ENCODE assay signal across 10 mouse cellular contexts in the genomic region with DNA sequence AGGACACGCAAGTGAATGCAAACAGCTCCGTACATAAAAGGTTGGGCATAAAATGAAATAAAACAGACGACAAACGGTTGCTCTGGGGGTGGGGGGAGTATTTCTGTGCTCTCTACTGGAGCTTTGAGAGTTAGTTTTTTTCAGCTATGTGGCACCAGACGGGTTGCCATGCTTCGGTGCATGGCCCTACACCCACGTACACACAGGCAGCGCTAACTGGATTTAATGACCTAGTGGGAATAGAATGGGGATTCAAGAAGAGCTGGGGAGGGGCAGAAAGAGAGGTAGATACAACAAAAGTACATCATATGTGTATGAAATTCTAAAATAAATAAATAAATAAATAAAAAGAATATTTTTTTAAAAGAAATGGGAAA.
"Had no signal": no experiment of that assay in that cellular context is flagged by ENCODE, and none has a peak within 500 bp of the region (broad histone marks: within the 10 kb centered on the region; RNA-seq: fewer than 3 reads in every experiment).

No protein-coding gene starts in this region.

- H3K27me3 ChIP-seq: limb, embryonic 15.5 days had no signal

- H3K36me3 ChIP-seq: limb, embryonic 15.5 days; liver, embryonic 12.5 days; midbrain, embryonic 12.5 days had no signal

- H3K9ac ChIP-seq: limb, embryonic 15.5 days; liver, embryonic 12.5 days; lung, embryonic 14.5 days; midbrain, embryonic 12.5 days had no signal

- H3K4me2 ChIP-seq: limb, embryonic 15.5 days; liver, embryonic 12.5 days; lung, embryonic 14.5 days; midbrain, embryonic 12.5 days had no signal

- ATAC-seq: intestine, embryonic 16.5 days; liver, embryonic 12.5 days had no signal

- DNase-seq: left cerebral cortex, postnatal 4 days; lung, postnatal 14 days; right cerebral cortex, postnatal 14 days; thymus, postnatal 36 days had no signal

- H3K4me3 ChIP-seq: layer of hippocampus, adult 2 months; limb, embryonic 15.5 days; liver, embryonic 12.5 days; midbrain, embryonic 12.5 days had no signal

- H3K27ac ChIP-seq: layer of hippocampus, adult 2 months; limb, embryonic 15.5 days; liver, embryonic 12.5 days; midbrain, embryonic 12.5 days had no signal

- H3K9me3 ChIP-seq: limb, embryonic 15.5 days; liver, embryonic 12.5 days; midbrain, embryonic 12.5 days had no signal
